Mouse (Mus musculus) heart, adult 9 months (tissue): ENCODE measurements at regions not wholly inside any gene's neighbourhood (a gene's known extent, or its start where the extent isn't known, plus 50 kb on each side); places are given as distances from the start of the nearest gene placed in this dataset.

Source experiments
- DNase-seq, 2 experiments: peaks; one replicate each; pipeline ENCODE4 v3.0.0; 2022; ENCODE audit warnings: low spot score in 2 of 2

DNA sequence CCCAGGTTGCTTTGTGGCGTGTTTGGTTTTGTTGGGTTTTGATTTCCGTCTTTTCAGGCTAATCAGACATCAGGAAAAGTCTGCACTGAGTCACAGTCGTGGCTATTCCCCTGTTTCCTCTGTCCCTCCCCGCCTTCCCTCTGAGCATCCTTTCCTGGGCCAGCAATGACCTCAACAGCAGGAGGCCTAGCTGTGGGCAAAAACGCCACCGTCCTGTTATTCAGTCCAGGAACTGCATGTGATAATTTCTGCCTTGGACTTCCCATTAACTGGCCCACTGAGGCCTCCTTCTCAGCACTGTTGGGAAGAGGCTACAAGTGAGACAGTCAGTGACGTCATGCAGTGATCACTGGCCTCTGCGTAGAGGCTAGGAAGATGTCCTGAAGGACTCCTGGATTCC, 1212.0 kb upstream of the A1bg start:
- DNase-seq: peak; percentile 45 to 58

DNA sequence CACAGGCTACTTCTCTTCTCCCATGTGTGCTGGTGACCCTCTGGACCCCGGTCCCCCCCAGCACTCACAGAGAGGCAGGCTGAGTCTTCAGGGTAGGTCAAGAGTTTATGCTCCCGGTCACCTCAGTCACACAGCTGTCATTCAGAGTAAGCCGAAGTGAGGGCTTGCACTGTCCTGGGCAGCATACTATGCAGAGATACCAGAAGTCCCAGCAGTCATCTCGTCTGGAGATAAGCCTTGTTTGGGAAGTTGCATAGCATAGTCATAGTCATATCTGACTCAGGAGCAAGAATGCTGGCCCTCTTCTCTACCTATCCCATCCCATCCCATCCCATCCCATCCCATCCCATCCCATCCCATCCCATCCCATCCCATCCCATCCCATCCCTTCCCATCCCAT, 1211.5 kb upstream of the A1bg start:
- no peak for DNase-seq

GRCm38 (mm10) chr15:62132895-62133294, 1210.1 kb upstream of the A1bg start:
- DNase-seq: no peak

- DNase-seq: no peak
Measured at GRCm38 (mm10) chr15:62131686-62132085, 1208.9 kb upstream of the A1bg start.

DNA sequence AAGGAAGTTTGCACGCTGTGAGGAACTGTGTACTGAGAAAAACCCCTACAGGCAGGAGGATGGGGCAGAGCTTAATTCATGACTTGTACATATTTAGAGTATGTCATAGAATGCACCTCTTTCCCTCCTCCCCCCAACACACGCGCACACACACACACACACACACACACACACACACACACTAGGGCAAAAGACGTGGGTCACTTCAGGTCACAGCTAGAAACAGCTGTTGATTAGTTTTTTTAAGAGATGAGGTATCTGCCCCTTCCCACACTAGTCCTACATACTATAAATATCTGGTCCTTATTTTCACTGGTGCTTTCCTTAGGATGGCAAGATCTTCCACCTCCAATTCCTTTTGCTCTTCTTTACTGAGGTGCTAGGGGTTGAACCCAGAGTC, 1207.7 kb upstream of the A1bg start:
- DNase-seq: no peak

DNA sequence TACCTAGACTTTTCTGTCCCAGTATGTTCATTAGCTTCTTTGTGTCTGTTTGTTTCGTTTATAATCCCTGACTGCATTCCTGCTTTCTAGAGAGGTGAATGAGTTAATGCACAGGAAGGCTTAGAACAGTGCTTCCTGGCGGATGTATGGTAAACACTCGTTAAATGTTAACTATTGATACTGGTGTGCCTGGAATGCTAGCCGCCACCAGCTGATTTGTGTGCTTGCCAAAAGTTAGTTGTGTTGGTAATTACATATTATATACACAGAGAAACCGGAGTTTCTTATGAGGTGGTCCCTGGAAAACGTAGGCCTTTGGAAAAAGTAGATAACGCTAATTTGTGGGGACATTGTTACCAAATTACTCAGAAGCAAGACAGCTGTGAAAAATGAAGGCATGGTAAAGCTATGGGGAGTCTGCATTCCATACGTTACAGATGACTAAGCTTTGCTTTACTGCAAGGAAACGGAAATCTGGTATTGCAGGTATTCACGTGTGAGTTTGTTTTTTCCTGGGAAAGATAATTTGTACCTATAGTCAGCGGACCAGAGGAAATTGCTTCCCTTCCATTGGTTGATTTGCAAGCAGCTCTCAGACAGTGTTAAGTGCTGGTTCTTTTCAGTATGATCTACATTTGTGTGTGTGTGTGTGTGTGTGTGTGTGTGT, 1205.9 kb upstream of the A1bg start:
- no peak for DNase-seq

GRCm38 (mm10) chr15:62127602-62128158, 1204.9 kb upstream of the A1bg start:
- DNase-seq: peak; percentile 46 to 47

DNA sequence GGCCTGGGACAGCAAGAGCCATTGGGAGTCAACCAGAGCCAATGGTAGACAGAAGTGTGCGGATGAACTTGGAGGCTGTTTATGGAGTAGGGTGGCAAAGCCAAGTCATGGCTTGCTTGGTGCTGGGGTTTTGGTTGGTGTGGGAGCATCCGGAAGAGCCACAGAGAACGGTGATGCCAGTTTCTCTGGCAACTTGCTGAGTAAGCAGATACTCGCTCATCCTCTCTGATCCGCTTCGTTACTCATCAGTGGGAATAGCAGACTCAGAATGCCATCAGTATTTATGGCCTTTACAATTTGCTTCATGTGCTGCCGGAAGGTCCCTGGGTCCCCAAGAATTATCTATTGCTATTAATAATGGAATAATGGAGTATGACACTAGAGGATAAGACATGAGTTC, 1202.9 kb upstream of the A1bg start:
- DNase-seq: no peak

GRCm38 (mm10) chr15:62123756-62124155, 1200.9 kb upstream of the A1bg start:
- no peak for DNase-seq

DNA sequence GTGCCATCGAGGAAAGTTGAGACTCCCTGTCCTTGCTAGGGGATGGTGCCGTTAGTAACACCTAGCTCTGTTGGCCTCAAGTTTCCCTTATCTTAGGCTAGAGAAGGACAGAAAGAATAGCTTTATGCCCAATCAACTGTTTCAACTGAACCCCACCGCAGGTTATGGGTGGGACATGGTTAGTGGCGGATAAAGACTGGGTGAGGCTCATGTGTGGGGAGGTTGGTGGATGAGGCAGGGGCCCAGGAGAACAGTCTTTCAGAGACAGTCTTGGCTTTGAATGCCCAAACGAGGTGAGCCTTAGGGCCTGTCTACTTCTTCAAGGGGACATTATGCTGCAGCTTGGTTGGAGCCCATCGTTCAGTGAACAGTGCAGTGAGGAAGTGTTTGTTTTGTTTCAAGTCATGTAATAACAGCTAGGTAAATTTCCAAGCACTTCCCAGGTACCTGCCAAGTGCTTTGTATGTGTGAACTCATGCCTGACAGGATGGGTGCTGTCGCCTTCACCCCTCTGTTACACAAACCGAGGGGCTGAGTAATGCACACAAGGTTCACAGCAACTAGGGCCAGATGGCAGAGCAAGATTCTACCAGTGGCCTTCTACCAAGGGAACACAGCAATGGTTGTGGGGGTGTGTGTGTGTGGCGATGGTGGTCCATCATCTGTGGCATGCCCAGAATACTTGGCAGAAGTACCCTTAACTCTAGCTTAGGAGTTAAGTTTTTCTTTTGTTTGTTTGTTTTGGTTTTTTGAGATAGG, 1199.6 kb upstream of the A1bg start:
- no peak for DNase-seq

DNA sequence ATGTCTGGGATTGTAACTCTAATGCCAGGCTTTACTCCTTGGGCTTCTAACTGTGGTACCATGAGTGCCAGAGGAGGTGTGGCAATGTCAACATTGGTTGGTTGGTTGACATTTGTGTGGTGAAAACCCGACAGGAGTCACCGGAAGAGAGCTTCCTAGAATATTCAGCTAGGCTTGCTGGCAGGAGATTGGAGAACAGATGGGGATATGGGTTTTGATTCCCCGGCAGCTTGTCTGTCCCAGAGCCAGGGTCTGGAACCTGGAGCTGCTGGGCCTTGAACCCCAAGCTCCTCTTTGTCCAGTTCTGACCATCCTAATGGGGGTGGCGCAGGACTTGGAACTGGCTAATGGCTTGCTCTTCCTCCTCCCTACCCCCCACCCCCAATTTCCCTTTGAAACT, 1198.9 kb upstream of the A1bg start:
- no peak for DNase-seq

GRCm38 (mm10) chr15:62120735-62121134, 1197.9 kb upstream of the A1bg start:
- DNase-seq: no peak

GRCm38 (mm10) chr15:62118997-62119396, 1196.2 kb upstream of the A1bg start:
- no peak for DNase-seq

GRCm38 (mm10) chr15:62116184-62116583, 1193.4 kb upstream of the A1bg start:
- no peak for DNase-seq

DNA sequence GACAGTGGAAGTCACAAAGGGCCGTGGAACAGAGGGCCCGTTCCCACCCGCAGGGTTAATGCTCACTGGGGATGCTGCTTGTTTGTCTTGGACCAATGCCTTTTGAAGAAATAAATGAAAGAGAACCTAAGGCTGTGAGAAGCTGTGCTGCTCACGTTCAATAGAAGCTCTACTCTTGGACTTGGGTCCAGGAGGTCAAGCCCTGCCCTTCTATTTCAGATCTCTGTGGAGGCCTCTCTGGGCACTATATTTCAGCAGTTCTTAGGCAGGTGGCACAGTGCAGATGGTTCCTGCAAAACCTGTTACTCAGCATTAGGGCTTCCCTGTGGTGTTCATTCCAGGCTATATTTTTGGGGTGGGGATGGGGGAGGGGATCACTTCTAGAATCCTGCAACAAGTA, 1192.0 kb upstream of the A1bg start:
- DNase-seq: no peak

DNA sequence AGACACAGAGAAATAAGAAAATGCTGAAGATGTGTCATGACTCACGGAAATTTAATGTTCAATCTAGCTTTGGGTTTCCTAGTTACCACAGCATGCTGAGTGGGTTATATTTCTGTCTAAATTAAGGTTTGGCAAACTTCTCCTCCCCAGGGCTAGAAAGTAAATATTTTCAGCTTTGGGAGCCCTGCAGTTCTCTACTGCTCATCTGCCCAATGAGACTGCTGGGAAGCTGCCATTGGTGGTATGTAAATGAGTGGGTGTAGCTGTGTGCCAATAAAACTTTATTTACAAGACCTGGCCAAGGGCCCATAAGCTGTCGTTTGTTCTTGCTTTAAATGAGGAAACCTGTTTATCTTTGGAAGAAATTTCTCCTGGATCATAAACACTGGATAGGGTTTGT, 1189.3 kb upstream of the A1bg start:
- DNase-seq: no peak

DNA sequence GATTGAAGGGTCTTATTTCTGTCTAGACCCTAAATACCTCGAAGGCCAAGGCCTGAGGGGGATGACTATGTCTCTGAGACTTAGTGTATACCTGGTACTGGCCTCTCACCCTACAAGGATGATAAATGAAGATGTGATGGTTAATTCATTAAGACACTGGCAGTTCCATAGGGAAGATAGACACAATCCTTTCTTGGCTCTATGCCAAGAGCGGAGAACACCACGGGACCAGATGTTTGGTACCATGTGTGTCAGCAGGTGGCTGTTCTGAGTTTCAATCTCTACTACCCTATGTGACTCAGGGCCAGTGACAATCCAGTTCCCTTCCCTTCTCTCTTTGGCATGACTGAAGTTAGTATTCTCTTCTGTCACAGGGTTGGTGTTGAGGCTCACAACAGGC, 1185.2 kb upstream of the A1bg start:
- no peak for DNase-seq

GRCm38 (mm10) chr15:62106518-62106975, 1183.7 kb upstream of the A1bg start:
- DNase-seq: peak; percentile 89 to 90

DNA sequence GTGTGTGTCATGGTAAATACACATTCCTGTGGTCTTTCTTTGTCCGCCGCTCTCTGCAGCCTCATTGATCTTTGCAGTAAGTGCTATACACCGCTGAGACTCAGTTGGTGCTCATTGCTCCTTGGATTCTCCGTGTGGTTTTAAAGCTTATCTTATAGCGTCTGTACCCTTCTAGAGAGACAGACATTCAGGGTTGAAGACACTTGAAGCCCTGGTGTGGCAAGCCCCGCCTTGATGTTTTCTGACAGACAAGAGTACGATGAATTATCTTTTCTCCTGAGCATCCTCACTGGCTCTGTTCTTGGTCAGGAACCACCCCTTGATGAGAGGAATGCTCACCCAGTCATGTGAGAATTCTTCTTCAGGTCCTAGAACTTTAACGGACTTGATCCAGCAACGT, 1182.7 kb upstream of the A1bg start:
- DNase-seq: no peak

DNA sequence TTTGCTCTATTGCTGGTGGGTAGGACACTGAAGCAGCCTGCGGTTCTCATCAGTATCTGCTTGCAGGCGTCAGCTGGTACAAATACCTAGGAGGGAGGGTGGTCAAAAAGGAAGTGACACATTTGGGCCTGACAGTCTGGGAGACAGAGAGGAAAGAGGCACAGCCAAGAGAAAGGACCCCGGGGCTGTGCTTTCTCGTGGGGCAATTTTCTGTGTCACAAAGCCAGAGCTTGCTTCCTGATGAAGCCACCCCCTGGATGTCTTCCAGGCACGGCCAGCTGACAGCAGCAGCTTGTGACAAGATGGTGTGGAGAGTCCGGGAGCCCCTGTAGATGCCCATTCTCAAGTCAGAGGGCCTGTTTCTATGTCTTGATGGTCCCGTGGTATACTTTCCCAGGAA, 1181.8 kb upstream of the A1bg start:
- peak; percentile 40 to 48 for DNase-seq

DNA sequence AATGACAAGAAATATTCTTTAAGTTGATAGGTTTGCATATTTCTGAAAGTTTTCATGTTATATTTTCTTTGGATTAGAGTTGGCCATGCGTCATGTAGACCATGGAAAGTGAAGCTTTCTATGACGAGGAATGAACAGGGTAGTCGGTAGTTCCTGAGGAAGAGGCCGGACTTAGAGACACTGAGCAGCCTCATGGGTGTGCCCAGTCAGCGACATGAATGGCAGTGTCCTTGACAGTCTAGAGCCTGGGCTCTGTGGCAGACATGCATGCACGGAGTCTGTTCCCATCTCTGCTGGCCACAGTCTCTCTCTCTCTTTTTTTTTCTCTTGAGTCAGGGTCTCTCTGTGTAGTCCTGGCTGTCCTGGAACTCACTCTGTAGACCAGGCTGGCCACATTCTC, 1176.9 kb upstream of the A1bg start:
- no peak for DNase-seq

- DNase-seq: peak; percentile 44 to 70
Measured at GRCm38 (mm10) chr15:62098791-62099660, 1176.2 kb upstream of the A1bg start.
